Mouse (Mus musculus) CH12.LX (cell line): ENCODE data around the gene Cln6. TPM values are rescaled to one million over a fixed set of nuclear protein-coding genes. Genes with fewer than 3 reads are reported as not detected.

Experiments
- DNase-seq: peaks from one replicate; pipeline ENCODE4 v3.0.0-alpha.2; 2013; ENCODE audit errors: extremely low read depth
- H3K27ac ChIP-seq: 2 replicates; pipeline ENCODE4 v1.5.1; 2012; ENCODE audit warnings: low read depth, mild to moderate bottlenecking, control low read depth, moderate library complexity; ENCODE audit not compliant: insufficient read depth
- H3K27me3 ChIP-seq: replicated peaks from 2 replicates; pipeline ENCODE3; 2012; ENCODE audit warnings: inconsistent platforms
- H3K36me3 ChIP-seq, 2 experiments: replicated peaks in 1 of 2; 2 replicates each; pipeline versions ENCODE3 to v1.6.1; 2012; ENCODE audit warnings: inconsistent platforms in 1 of 2, low read length in 1 of 2, mild to moderate bottlenecking in 1 of 2, mixed read lengths in 1 of 2, moderate library complexity in 1 of 2; ENCODE audit not compliant: control insufficient read depth in 1 of 2, insufficient read depth in 1 of 2
- H3K4me1 ChIP-seq, 2 experiments: 2 replicates each; pipeline ENCODE4 v1.6.1; 2012; ENCODE audit warnings: inconsistent platforms in 1 of 2, moderate library complexity in 1 of 2; ENCODE audit not compliant: insufficient read depth in 2 of 2, control insufficient read depth in 1 of 2
- H3K4me2 ChIP-seq: 2 replicates; pipeline ENCODE4 v1.6.1; 2012; ENCODE audit warnings: low read depth, mild to moderate bottlenecking, control low read depth; ENCODE audit not compliant: poor library complexity, insufficient read depth, severe bottlenecking
- H3K4me3 ChIP-seq, 3 experiments: fragments of 150-350 bp in 1 of 3; sonication (generic) in 1 of 3; replicated peaks in 1 of 3; 2 replicates each; pipeline versions ENCODE3 to v1.5.1; 2011 to 2012; ENCODE audit warnings: low read depth in 2 of 3, low read length in 2 of 3, mild to moderate bottlenecking in 2 of 3, moderate library complexity in 2 of 3, control low read depth in 1 of 3, improper control_type of control experiment in 1 of 3, inconsistent platforms in 1 of 3, mixed read lengths in 1 of 3; ENCODE audit not compliant: poor library complexity in 1 of 3
- H3K79me2 ChIP-seq: replicated peaks from 2 replicates; pipeline ENCODE4 v1.6.1; 2012; ENCODE audit warnings: mild to moderate bottlenecking, moderate library complexity; ENCODE audit not compliant: control insufficient read depth, poor library complexity, insufficient read depth, severe bottlenecking; ENCODE audit errors: extremely low read depth
- H3K9ac ChIP-seq: 2 replicates; pipeline ENCODE4 v1.6.1; 2012; ENCODE audit warnings: low read depth, mild to moderate bottlenecking, control low read depth, moderate library complexity; ENCODE audit not compliant: insufficient read depth
- H3K9me3 ChIP-seq: replicated peaks from 2 replicates; pipeline ENCODE3; 2012; ENCODE audit warnings: low read length, inconsistent platforms, mixed read lengths
- CHD1 ChIP-seq: IDR thresholded peaks from 2 replicates; pipeline ENCODE4 v1.6.1; 2012; ENCODE audit warnings: low read depth, low read length, improper control_type of control experiment, inconsistent platforms
- CHD2 ChIP-seq: IDR thresholded peaks from 2 replicates; pipeline ENCODE4 v1.6.1; 2011; ENCODE audit warnings: low read length, improper control_type of control experiment
- CTCF ChIP-seq, 2 experiments: IDR thresholded peaks in 1 of 2; conservative IDR thresholded peaks in 1 of 2; 2 replicates each; pipeline ENCODE4 v1.5.1; 2011 to 2012; ENCODE audit warnings: low read depth in 2 of 2, low read length in 2 of 2, improper control_type of control experiment in 1 of 2, inconsistent platforms in 1 of 2, mild to moderate bottlenecking in 1 of 2, moderate library complexity in 1 of 2
- E2F4 ChIP-seq: IDR thresholded peaks from 2 replicates; pipeline ENCODE4 v1.6.1; 2011; ENCODE audit warnings: low read depth, low read length, improper control_type of control experiment; ENCODE audit not compliant: insufficient replicate concordance
- ELF1 ChIP-seq: IDR thresholded peaks from 2 replicates; pipeline ENCODE4 v1.6.1; 2014; ENCODE audit warnings: low read depth, mild to moderate bottlenecking, inconsistent platforms, low read length, improper control_type of control experiment
- EP300 ChIP-seq: IDR thresholded peaks from 2 replicates; pipeline ENCODE4 v1.6.1; 2011; ENCODE audit warnings: low read length, improper control_type of control experiment
- ETS1 ChIP-seq: conservative IDR thresholded peaks from 2 replicates; pipeline ENCODE4 v1.6.1; 2012; ENCODE audit warnings: low read depth, mild to moderate bottlenecking, inconsistent platforms, low read length, improper control_type of control experiment, moderate library complexity
- HCFC1 ChIP-seq: IDR thresholded peaks from 2 replicates; pipeline ENCODE4 v1.6.1; 2012; ENCODE audit warnings: low read depth, mild to moderate bottlenecking, inconsistent platforms, low read length, improper control_type of control experiment
- IRF4 ChIP-seq: IDR thresholded peaks from 2 replicates; pipeline ENCODE4 v1.6.1; 2014; ENCODE audit warnings: low read depth, mild to moderate bottlenecking, inconsistent platforms, low read length, improper control_type of control experiment
- JUN ChIP-seq: IDR thresholded peaks from 2 replicates; pipeline ENCODE4 v1.6.1; 2011; ENCODE audit warnings: low read depth, mild to moderate bottlenecking, low read length, improper control_type of control experiment, moderate library complexity; ENCODE audit not compliant: insufficient read depth
- KAT2A ChIP-seq: IDR thresholded peaks from 2 replicates; pipeline ENCODE4 v1.6.1; 2012; ENCODE audit warnings: low read length, improper control_type of control experiment, inconsistent platforms; ENCODE audit not compliant: insufficient replicate concordance
- MAX ChIP-seq: IDR thresholded peaks from 2 replicates; pipeline ENCODE4 v1.6.1; 2011; ENCODE audit warnings: low read length, improper control_type of control experiment
- MAZ ChIP-seq: IDR thresholded peaks from 2 replicates; pipeline ENCODE4 v1.6.1; 2012; ENCODE audit warnings: low read depth, mild to moderate bottlenecking, inconsistent platforms, low read length, improper control_type of control experiment, moderate library complexity
- NRF1 ChIP-seq: IDR thresholded peaks from 2 replicates; pipeline ENCODE4 v1.6.1; 2014; ENCODE audit warnings: low read depth, mild to moderate bottlenecking, inconsistent platforms, low read length, improper control_type of control experiment, moderate library complexity
- PAX5 ChIP-seq: IDR thresholded peaks from 2 replicates; pipeline ENCODE4 v1.6.1; 2012; ENCODE audit warnings: low read length, inconsistent platforms, mixed read lengths
- POLR2A ChIP-seq: IDR thresholded peaks from 2 replicates; pipeline ENCODE4 v1.6.1; 2011; ENCODE audit warnings: low read depth, mild to moderate bottlenecking, improper control_type of control experiment, low read length
- RAD21 ChIP-seq: IDR thresholded peaks from 2 replicates; pipeline ENCODE4 v1.6.1; 2011; ENCODE audit warnings: low read depth, mild to moderate bottlenecking, low read length, improper control_type of control experiment, moderate library complexity
- SIN3A ChIP-seq: IDR thresholded peaks from 2 replicates; pipeline ENCODE4 v1.6.1; 2012; ENCODE audit warnings: low read length, improper control_type of control experiment, inconsistent platforms
- SMC3 ChIP-seq: IDR thresholded peaks from 2 replicates; pipeline ENCODE4 v1.6.1; 2011; ENCODE audit warnings: low read depth, low read length, improper control_type of control experiment
- TBP ChIP-seq: conservative IDR thresholded peaks from 2 replicates; pipeline ENCODE4 v1.6.1; 2011; ENCODE audit warnings: low read depth, low read length, improper control_type of control experiment
- TCF12 ChIP-seq: IDR thresholded peaks from 2 replicates; pipeline ENCODE4 v1.6.1; 2014; ENCODE audit warnings: low read depth, mild to moderate bottlenecking, inconsistent platforms, low read length, improper control_type of control experiment
- UBTF ChIP-seq: IDR thresholded peaks from 2 replicates; pipeline ENCODE4 v1.6.1; 2012; ENCODE audit warnings: low read depth, mild to moderate bottlenecking, inconsistent platforms, low read length, improper control_type of control experiment, moderate library complexity
- USF2 ChIP-seq: conservative IDR thresholded peaks from 2 replicates; pipeline ENCODE4 v1.6.1; 2011; ENCODE audit warnings: low read depth, low read length, improper control_type of control experiment
- ZMIZ1 ChIP-seq: IDR thresholded peaks from 2 replicates; pipeline ENCODE4 v1.6.1; 2012; ENCODE audit warnings: low read depth, mild to moderate bottlenecking, inconsistent platforms, low read length, improper control_type of control experiment
- ZNF384 ChIP-seq: IDR thresholded peaks from 2 replicates; pipeline ENCODE4 v1.6.1; 2012; ENCODE audit warnings: low read depth, low read length, improper control_type of control experiment, inconsistent platforms
- dilution Hi-C: fragments of 300-500 bp; cut with MboI; formaldehyde crosslinking; loops from 2 replicates; pipeline ENCODE4 v1.14.3; 2020; ENCODE audit warnings: low sequenced_read_pairs; ENCODE audit not compliant: extremely low pct_unique_long_range_greater_than_20kb, extremely low pct_ligation_motif_present
- in situ Hi-C: fragments of 300-500 bp; cut with MboI; formaldehyde crosslinking; loops from 3 replicates; pipeline ENCODE4 v1.14.3; 2019; ENCODE audit warnings: low sequenced_read_pairs, low pct_ligation_motif_present, low pct_unique_long_range_greater_than_20kb, mixed read lengths
- polyA plus RNA-seq: library from polyadenylated mRNA; unstranded; fragments of >175 nt; gene quantifications from 2 replicates; pipeline ENCODE4 v1.2.1, GENCODE M21; 2012; ENCODE audit warnings: low read depth; ENCODE audit not compliant: insufficient read length
- total RNA-seq, 2 experiments: library from RNA; depleted of rRNA; stranded (reverse); fragments of 300-350 nt in 1 of 2; fragments of >200 nt in 1 of 2; gene quantifications; 2 replicates each; pipeline ENCODE4 v1.2.3; 2012 to 2014

Cln6 gene
- total and polyA plus RNA-seq, 3 experiments: 17.8 to 35.1 (median 25.3) TPM

GRCm38 (mm10) chr9:62851571-62851970, 13.0 kb downstream of the Cln6 start:
- Histone ChIP-seq H3K4me3 (no peak overlapping the region), H3K27me3 (no peaks in the 10 kb centered on the region), H3K9me3 (no peaks in the 10 kb centered on the region), H3K36me3 (peaks cover 12 to 53% of the 10 kb centered on the region in 2 experiments), H3K4me2 (no peak overlapping the region), H3K4me1 (peaks cover 8 to 36% of the 10 kb centered on the region in 2 experiments; a peak in 3 of 4 replicates), H3K27ac (no peak overlapping the region), H3K9ac (no peak overlapping the region), H3K79me2 (no peaks in the 10 kb centered on the region)
- DNase-seq: no peak
- TF ChIP-seq UBTF (no peak), PAX5 (no peak), SIN3A (no peak), ZNF384 (no peak), CHD2 (no peak), SMC3 (no peak), E2F4 (no peak), TBP (no peak), JUN (no peak)
- in situ Hi-C loops: no loop called here
- dilution Hi-C loops: no loop called here

GRCm38 (mm10) chr9:62854483-62854882, 15.9 kb downstream of the Cln6 start:
- Histone ChIP-seq H3K4me2 (no peak overlapping the region), H3K27ac (no peak overlapping the region), H3K27me3 (no peaks in the 10 kb centered on the region), H3K4me3 (no peak overlapping the region), H3K79me2 (no peaks in the 10 kb centered on the region), H3K36me3 (peaks cover 5 to 27% of the 10 kb centered on the region in 2 experiments), H3K9me3 (no peaks in the 10 kb centered on the region), H3K4me1 (peaks cover 0 to 11% of the 10 kb centered on the region in 2 experiments; a peak in 2 of 4 replicates), H3K9ac (no peak overlapping the region)
- no peak for DNase-seq
- no peak for TF ChIP-seq SIN3A
- TF ChIP-seq UBTF: no peak
- in situ Hi-C loops: no loop called here
- dilution Hi-C loops: no loop called here

- H3K4me3 ChIP-seq: no peak overlapping the region
- H3K9me3 ChIP-seq: no peaks in the 10 kb centered on the region
- in situ Hi-C loops: no loop called here
- 0 out of 4 replicates have a peak, but pooled peaks cover 0 to 2% of the 10 kb centered on the region in 2 experiments for H3K4me1 ChIP-seq
- no peak for DNase-seq
- dilution Hi-C loops: no loop called here
- no peaks in the 10 kb centered on the region for H3K27me3 ChIP-seq
- H3K9ac ChIP-seq: no peak overlapping the region
- no peak overlapping the region for H3K27ac ChIP-seq
- no peak for TF ChIP-seq ELF1
- no peak for TF ChIP-seq CTCF (conservative IDR thresholded peaks at IDR 0.05 in 1 of 2, IDR thresholded peaks at IDR 0.05 in 1 of 2; ENCODE audit: low read depth in 2 of 2, low read length in 2 of 2)
- TF ChIP-seq IRF4: no peak
- no peak for TF ChIP-seq USF2
- TF ChIP-seq NRF1: no peak
- no peak for TF ChIP-seq ETS1
- TF ChIP-seq SIN3A: no peak
- no peak for TF ChIP-seq JUN
- TF ChIP-seq ZMIZ1: no peak
- no peak for TF ChIP-seq MAZ
- TF ChIP-seq HCFC1: no peak
- no peak for TF ChIP-seq CHD2
- no peak for TF ChIP-seq RAD21
- no peak for TF ChIP-seq KAT2A
- no peak for TF ChIP-seq EP300
- TF ChIP-seq UBTF: no peak
- TF ChIP-seq CHD1: no peak
- no peak for TF ChIP-seq MAX
- no peak for TF ChIP-seq TCF12
- TF ChIP-seq POLR2A: no peak
- H3K79me2 ChIP-seq: no peaks in the 10 kb centered on the region
- H3K36me3 ChIP-seq: peaks cover 0 to 2% of the 10 kb centered on the region in 2 experiments
- H3K4me2 ChIP-seq: no peak overlapping the region
Observed at GRCm38 (mm10) chr9:62857216-62857615, 18.6 kb downstream of the Cln6 start.
